Mouse (Mus musculus): ENCODE data around the gene Ppp3r2. TPM values are rescaled to one million over a fixed set of nuclear protein-coding genes. Genes with fewer than 3 reads are reported as not detected.

Gene Ppp3r2
- not detected for polyA plus RNA-seq (2017; shearing (Covaris generic))

GRCm38 (mm10) chr4:49681812-49682211 lies at the start of gene Ppp3r2:
TSS of gene Ppp3r2 (minus strand) at chr4:49682024.

GRCm38 (mm10) chr4:49631319-49632138 lies 50.3 kb downstream of the Ppp3r2 start, which contains the start of gene Rnf20:
TSS of gene Rnf20 (plus strand) at chr4:49632006.

Other genes starting within 250 kb of the Ppp3r2 start
- gene Acnat1, start 208.1 kb downstream of the Ppp3r2 start, polyA plus RNA-seq (2017; shearing (Covaris generic)) = not detected
- not detected for gene Baat, start 175.5 kb downstream of the Ppp3r2 start, polyA plus RNA-seq (2017; shearing (Covaris generic))
- 22.7 TPM for gene Mrpl50, start 160.9 kb downstream of the Ppp3r2 start, polyA plus RNA-seq (2017; shearing (Covaris generic))
- gene Zfp189, start 160.8 kb downstream of the Ppp3r2 start, polyA plus RNA-seq (2017; shearing (Covaris generic)) = 3.0 TPM
- not detected for gene Aldob, start 132.5 kb downstream of the Ppp3r2 start, polyA plus RNA-seq (2017; shearing (Covaris generic))
- not detected for gene Tmem246, start 84.1 kb downstream of the Ppp3r2 start, polyA plus RNA-seq (2017; shearing (Covaris generic))
- gene Rnf20, start 50.0 kb downstream of the Ppp3r2 start, polyA plus RNA-seq (2017; shearing (Covaris generic)) = 53.8 TPM
- gene Grin3a, start 163.7 kb upstream of the Ppp3r2 start, polyA plus RNA-seq (2017; shearing (Covaris generic)) = 0.11 TPM

Data from naive thymus-derived CD4-positive, alpha-beta T cell, adult 5 months (primary cell).